Mouse (Mus musculus): ENCODE measurements around the gene Gm49325.

Gene Gm49325

DNA sequence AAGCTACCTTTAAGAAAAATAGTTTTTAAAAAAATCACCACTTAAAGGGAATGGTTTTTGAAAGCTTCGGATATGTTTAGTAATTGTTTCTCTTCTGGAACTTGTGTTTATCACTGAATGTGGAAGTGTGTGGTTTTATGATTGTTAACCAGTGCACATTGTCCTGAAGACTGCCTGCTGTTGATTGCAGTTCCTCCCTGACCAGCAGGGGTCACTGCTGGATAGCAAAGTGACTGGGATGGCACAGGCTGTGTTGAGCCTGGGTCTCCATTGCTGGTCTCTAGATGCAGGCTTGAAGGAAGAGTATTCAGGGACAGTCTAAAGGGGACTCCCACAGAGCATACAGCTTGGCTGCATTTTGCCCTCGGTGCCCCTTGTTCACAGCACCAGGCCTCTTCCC lies 21.5 kb downstream of the Gm49325 start:
- DNase-seq = peak; percentile 84

DNA sequence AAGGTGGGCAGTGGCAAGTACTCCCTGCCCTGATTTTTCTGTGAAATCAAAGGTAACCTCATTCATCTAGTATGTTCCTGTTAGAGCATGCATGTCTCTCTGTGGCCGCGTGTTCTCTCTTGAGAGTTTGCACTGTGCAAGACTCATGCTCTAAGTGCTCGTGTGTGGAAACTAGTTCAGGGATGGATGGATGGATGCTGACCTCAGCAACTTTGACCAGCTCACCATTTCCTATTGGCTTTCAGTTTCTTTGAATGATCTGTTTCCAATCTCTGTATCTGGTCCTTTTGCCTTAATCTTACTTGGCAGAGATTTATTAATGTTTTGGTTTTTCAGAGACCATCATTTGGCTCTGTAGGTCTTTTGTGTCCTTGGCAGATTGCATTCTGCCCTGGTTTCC lies 23.2 kb downstream of the Gm49325 start:
- no peak for DNase-seq

DNA sequence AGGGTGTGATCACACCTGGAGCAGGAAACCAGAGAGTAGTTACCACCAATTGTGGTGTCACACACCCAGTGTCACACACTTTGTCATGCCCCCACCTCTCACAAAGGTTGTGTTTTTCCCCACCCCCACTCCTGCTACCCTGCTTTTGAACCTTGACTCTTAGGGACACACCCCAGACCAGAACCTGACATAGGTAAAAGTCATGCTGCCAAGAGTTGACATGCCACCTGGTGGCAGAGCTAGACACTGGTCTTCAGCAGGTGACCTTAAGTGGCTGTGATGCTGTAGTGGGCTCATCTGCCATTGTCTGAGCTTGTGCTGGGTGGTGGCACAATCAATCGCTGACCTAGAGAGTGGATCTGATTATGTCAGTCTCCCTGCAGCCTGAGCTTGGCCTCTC lies 24.0 kb downstream of the Gm49325 start:
- peak; percentile 37 for DNase-seq

GRCm38 (mm10) chr10:77634016-77634415 lies 28.0 kb downstream of the Gm49325 start:
- DNase-seq = no peak

- DNase-seq = no peak
These were observed 28.6 kb downstream of the Gm49325 start for GRCm38 (mm10) chr10:77634452-77635231.

DNA sequence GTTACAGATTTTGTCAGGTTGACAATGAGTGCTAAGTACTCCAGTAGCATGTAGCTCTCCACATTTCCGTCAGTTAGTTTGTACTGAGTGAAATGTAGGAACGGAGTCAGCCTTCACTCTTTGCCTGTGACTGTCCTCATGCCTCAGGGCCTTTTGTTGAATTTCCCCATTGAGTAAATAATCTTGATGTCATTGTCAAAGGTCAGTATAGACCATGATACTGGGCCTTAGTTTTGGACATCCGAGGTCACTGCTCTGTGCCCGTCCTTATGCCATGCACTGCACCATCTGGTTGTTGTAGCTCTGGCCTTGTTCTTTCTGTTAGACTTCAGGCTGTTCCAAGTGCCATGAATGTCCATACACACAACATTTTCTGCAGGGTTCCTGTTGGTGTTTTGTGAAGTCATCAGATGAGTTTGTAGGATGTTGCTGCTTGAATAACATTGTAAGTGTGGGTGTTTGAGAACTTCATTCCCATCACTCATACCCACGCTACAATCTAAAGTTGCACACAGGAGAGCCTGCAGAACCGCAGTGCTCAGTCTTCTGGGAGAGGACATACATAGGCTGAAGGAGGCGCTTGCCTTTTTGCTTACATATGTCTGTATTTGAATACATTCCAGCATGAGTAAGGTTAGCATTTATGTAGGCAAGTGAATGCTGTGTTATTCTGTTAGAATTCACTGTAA lies 30.4 kb downstream of the Gm49325 start:
- DNase-seq = no peak

DNA sequence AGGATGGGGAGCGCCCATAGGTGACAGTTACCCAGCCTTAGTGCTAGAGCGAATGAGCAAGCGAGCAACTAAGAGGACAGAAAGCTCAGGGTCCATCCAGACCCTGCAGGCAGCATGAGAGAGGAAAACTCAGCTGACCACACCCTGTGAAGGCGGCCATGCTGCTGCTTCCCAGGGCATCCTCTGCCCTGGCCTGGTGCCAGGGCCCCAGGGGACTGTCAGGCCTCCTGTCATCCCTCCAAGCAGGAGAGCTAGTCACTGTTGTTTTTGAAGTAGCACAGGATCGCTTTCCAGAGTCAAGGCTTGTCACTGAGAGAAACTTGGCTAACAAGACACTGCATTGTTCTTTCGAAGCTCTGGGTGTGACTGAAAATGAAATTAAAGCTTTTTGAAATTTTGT lies 33.0 kb downstream of the Gm49325 start:
- DNase-seq = no peak

- no peak for DNase-seq
These were observed 37.2 kb downstream of the Gm49325 start for GRCm38 (mm10) chr10:77643160-77643559.

DNA sequence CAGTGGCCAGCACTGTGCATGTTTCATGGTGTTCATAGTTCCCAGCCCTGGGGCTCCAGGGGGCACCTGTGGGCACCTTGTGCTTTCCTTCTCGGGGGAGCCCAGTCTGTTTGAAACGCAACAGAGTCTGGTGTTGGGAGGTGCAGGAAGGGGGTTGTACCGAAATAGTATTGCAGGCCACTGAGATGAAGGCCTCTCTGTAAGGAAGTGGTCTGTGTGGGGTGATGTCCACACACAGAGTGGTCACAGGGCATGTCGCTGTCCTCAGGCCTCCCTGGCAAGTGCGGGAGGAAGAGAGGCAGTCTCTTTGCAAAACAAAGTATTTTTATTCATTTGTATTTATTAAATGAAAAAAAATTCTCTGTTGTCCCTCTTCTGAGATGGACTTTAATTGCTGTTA lies 39.6 kb downstream of the Gm49325 start:
- DNase-seq = no peak

GRCm38 (mm10) chr10:77647461-77647860 lies 41.5 kb downstream of the Gm49325 start:
- DNase-seq = no peak

GRCm38 (mm10) chr10:77647901-77648300 lies 41.9 kb downstream of the Gm49325 start:
- DNase-seq = no peak

DNA sequence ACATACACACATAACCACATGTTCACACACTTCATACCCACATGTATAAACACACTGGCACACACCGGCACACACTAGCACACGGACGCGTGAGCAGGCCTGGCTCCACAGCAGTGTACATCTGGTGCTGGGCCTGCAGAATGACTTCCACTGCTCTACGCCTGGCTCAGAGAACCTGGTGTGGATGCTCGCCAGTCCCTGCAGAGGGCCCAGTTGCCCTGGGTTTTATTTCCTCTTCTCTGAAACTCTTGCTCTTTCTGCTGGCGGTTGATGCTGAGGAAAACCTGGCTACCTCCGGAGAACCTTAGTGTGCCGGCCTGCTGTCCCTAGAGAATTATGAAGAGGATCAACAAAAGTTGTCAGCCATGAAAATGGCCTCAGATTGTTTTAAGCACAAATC lies 46.0 kb downstream of the Gm49325 start:
- no peak for DNase-seq

GRCm38 (mm10) chr10:77658286-77658994 lies 52.4 kb downstream of the Gm49325 start:
- no peak for DNase-seq

DNA sequence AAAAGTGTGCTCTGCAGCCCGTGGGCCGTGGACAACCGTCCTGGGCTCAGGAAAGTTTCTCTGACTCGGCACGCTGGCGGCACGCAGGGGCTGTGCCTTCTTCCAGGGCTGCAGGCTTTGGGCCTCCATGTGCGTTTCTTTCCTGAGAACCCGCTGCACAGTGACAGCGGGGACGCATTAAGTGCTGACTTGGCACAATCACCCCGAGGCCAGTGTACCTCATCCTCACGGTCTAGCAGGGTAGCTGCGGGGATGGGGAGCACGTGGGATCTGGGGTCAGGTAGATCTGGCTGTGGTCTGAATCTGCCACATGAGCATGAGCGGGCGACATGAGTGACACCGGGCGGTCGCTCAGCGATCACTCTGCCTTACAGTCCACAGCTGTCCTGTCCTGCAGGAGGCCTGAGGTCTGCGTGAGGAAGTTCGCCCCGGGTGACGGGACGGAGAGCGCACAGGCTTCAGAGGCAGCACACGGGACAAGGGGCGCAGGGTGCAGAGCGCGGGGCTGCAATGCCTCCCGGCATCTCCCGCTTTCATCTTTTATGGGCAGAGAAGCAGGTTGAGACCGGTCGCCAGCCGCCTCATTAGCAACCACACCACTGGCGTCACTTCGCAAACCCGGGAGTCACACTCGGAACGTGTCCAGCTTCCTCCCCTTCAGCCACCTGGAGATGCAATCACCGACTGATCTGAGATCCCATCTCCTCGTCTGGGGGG lies 58.1 kb downstream of the Gm49325 start:
- DNase-seq = no peak

DNA sequence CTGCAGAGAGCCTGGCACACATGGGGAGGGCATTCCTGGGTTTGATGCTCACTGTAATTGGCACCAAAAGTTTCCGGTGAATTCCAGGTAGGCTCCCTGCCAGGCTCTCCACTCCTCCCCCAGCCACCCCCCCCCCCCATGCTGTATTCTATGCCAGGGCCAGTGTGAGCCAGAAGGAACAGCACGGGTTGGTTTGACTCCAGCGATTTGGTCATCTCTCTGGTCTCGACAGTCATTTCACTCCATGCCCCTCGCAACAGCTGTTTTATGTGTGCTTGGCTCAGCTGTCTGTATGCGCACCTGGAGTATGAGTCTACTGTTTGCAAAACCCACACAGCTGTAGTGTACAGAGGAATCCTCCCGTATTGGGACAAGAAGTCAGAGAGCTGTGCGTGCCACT lies 60.3 kb downstream of the Gm49325 start:
- DNase-seq = peak; percentile 39

- DNase-seq = no peak
These were observed 61.4 kb downstream of the Gm49325 start for GRCm38 (mm10) chr10:77667402-77667801.

DNA sequence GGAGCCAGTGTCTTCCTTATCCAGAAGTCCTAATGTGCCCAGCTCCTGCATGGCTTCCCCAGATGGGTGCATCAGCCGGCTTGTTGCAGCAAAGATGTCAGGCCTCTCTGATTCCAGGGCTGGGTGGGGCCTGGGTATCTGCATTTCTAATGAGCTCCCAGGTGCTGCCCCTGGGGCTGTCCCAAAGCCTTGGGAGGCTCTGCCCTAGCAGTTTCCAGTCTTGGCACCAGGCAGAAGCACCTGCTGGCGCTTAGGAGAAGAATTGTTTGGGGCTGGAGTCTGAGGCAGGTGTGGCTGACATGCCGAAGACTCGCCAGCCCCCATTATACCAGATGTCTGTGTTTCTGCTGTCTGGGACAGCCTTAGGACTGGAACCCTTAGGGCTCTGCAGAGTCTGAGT lies 64.7 kb downstream of the Gm49325 start:
- DNase-seq = no peak

GRCm38 (mm10) chr10:77671519-77671918 lies 65.5 kb downstream of the Gm49325 start:
- DNase-seq = no peak

GRCm38 (mm10) chr10:77673765-77674164 lies 67.8 kb downstream of the Gm49325 start:
- DNase-seq = peak; percentile 63

GRCm38 (mm10) chr10:77677562-77677961 lies 71.6 kb downstream of the Gm49325 start:
- DNase-seq = peak; percentile 52

- DNase-seq = no peak
These were observed 77.0 kb downstream of the Gm49325 start for GRCm38 (mm10) chr10:77682994-77683393.

DNA sequence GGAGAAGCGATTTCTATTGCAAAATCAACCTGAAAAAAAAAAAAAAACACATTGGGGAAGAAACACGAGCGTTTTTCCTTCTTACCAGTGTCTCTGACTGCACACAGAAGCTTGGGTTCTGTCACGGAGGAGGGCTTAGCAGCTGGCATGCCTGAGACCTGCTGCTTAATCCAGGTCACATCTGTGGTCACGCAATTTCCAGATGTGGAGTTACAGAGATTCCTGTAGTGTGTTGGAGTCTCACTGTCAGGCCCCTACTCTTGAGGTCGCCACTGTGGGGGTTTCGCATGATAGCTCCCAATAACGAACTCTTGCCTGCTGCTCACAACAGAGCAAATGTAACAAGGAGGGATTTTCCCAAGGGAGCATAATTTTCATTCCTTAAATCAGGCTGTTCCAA lies 78.2 kb downstream of the Gm49325 start:
- DNase-seq = no peak
